ENCODE assay signal across 8 mouse cellular contexts in the genomic region with DNA sequence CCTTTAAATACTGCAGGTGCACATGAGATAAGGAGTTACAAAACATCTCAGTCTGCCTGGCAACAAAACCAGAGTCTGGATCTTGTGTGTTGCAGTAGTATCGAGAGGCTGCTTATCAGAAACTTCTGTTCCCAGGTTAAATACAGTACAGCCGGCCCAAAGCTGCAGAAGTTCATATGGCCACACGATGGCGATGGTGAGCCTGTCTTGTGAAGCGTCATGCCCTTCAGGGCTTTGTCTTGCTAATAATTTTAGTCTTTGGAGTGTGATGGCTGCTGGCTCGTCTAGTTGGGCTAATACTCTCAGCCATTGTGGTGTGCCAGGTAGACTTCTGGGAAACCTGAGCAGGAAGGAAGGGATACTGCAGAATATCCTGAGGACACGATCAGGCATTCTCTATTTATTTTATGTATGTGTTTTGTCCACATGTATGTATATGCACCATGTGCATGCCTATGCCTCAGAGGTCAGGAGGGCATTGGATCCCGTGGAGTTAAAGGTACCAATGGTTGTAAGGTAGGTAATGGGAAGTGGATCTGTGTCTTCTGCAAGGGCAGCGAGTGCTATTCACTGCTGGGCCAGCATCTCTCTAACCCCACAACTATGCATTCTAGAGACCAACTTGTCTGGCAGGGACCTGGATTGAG. TPM values are rescaled to one million over a fixed set of nuclear protein-coding genes. Genes with fewer than 3 reads are reported as not detected.
A peak's percentile ranks its signal among the peaks of the same experiment; 100 is the strongest.
DNase-seq lines count a peak whose midpoint lies in the region; ATAC-seq and TF ChIP-seq lines count a peak whose summit lies in the region.

No protein-coding gene starts in this region.

- H3K9ac ChIP-seq in heart, adult 2 months (ENCODE audit: low read depth, low read length), result no peak overlapping the region
- no peak overlapping the region for H3K9ac ChIP-seq in embryonic facial prominence, embryonic 14.5 days (ENCODE audit: low read depth, low read length)
- no peak overlapping the region for H3K9ac ChIP-seq in hindbrain, embryonic 16.5 days (ENCODE audit: low read depth, low read length)

- no peak for TF ChIP-seq POLR2A in heart, adult 2 months (IDR thresholded peaks at IDR 0.05; ENCODE audit: insufficient read depth, low read depth, low read length)
- TF ChIP-seq POLR2A in bone marrow macrophage, adult 2 months (IDR thresholded peaks at IDR 0.05; ENCODE audit: borderline replicate concordance, low read depth, low read length), result no peak

- intact Hi-C loops in heart, adult 2 months (cut with DNase I), result no loop called here
- intact Hi-C loops in heart, postnatal 25 days (cut with DNase I), result loop anchor here (10.0 kb wide), 1 partner anchor 481 kb away; no protein-coding TSS in a partner anchor

- no peaks in the 10 kb centered on the region for H3K79me2 ChIP-seq in heart, adult 2 months (replicated peaks; ENCODE audit: control insufficient read depth, insufficient read depth, low read length)

- no peak overlapping the region for H3K4me3 ChIP-seq in heart, adult 2 months
- H3K4me3 ChIP-seq in bone marrow macrophage, adult 2 months (ENCODE audit: insufficient read depth, low read length), result no peak overlapping the region
- H3K4me3 ChIP-seq in embryonic facial prominence, embryonic 14.5 days (ENCODE audit: low read depth, low read length), result no peak overlapping the region
- no peak overlapping the region for H3K4me3 ChIP-seq in hindbrain, embryonic 16.5 days (ENCODE audit: low read length)

- no peak for TF ChIP-seq EP300 in heart, adult 2 months (IDR thresholded peaks at IDR 0.05; ENCODE audit: insufficient read depth, low read depth, low read length)

- no peak overlapping the region for H3K4me2 ChIP-seq in embryonic facial prominence, embryonic 14.5 days (ENCODE audit: low read depth, low read length)
- no peak overlapping the region for H3K4me2 ChIP-seq in hindbrain, embryonic 16.5 days (ENCODE audit: low read length)

- H3K9me3 ChIP-seq in embryonic facial prominence, embryonic 14.5 days (ENCODE audit: control insufficient read depth, low read length), result no peaks in the 10 kb centered on the region
- no peaks in the 10 kb centered on the region for H3K9me3 ChIP-seq in hindbrain, embryonic 16.5 days (ENCODE audit: control insufficient read depth, low read length)

- peak; percentile 21 to 48 for DNase-seq in heart, adult 2 months
- no peak for DNase-seq in heart, postnatal 25 days (ENCODE audit: low spot score)
- DNase-seq in embryonic facial prominence, embryonic 14.5 days (ENCODE audit: low spot score), result peak; percentile 84
- DNase-seq in layer of hippocampus, postnatal 14 days (ENCODE audit: low spot score in 2 of 2), result peak; percentile 65 to 69
- DNase-seq in right cerebral cortex, postnatal 14 days, result peak; percentile 53

- H3K36me3 ChIP-seq in heart, adult 2 months (ENCODE audit: control insufficient read depth, insufficient read depth, low read length), result no peaks in the 10 kb centered on the region
- H3K36me3 ChIP-seq in embryonic facial prominence, embryonic 14.5 days (ENCODE audit: control insufficient read depth, insufficient read depth, low read length), result no peaks in the 10 kb centered on the region
- no peaks in the 10 kb centered on the region for H3K36me3 ChIP-seq in hindbrain, embryonic 16.5 days (ENCODE audit: control insufficient read depth, insufficient read depth, low read length)

- WGBS in heart, adult 2 months, result 21% methylated on average over 9 of the region's 9 CpGs
- WGBS in embryonic facial prominence, embryonic 14.5 days, result 26% methylated on average over 9 of the region's 9 CpGs
- 25% methylated on average over 9 of the region's 9 CpGs for WGBS in hindbrain, embryonic 16.5 days

- H3K4me1 ChIP-seq in heart, adult 2 months (ENCODE audit: control insufficient read depth, insufficient read depth, low read length), result no peaks in the 10 kb centered on the region
- no peaks in the 10 kb centered on the region for H3K4me1 ChIP-seq in bone marrow macrophage, adult 2 months (ENCODE audit: control insufficient read depth, insufficient read depth, low read length)
- no peaks in the 10 kb centered on the region for H3K4me1 ChIP-seq in embryonic facial prominence, embryonic 14.5 days (ENCODE audit: control insufficient read depth, insufficient read depth, low read length)
- H3K4me1 ChIP-seq in hindbrain, embryonic 16.5 days (ENCODE audit: control insufficient read depth, insufficient read depth, low read depth, low read length), result peaks cover 2% of the 10 kb centered on the region; the same call in 1 of the 2 replicates

- no peaks in the 10 kb centered on the region for H3K27me3 ChIP-seq in heart, adult 2 months (ENCODE audit: control insufficient read depth, insufficient read depth, low read length)
- no peaks in the 10 kb centered on the region; the same call in none of the 2 replicates for H3K27me3 ChIP-seq in embryonic facial prominence, embryonic 14.5 days (replicated peaks; ENCODE audit: control insufficient read depth, insufficient read depth, low read length)
- no peaks in the 10 kb centered on the region for H3K27me3 ChIP-seq in hindbrain, embryonic 16.5 days (replicated peaks; ENCODE audit: control insufficient read depth, insufficient read depth, low read length)

- ATAC-seq in embryonic facial prominence, embryonic 14.5 days (ENCODE audit: low read depth), result peak; percentile 62; the same call in 1 of the 2 replicates
- ATAC-seq in hindbrain, embryonic 16.5 days, result peak; percentile 74
- ATAC-seq in megakaryocyte-erythroid progenitor cell, adult 5-6 weeks (replicated peaks; ENCODE audit: low FRiP score, low TSS enrichment, poor library complexity, severe bottlenecking), result peak; percentile 89

- H3K27ac ChIP-seq in heart, adult 2 months, result no peak overlapping the region
- H3K27ac ChIP-seq in bone marrow macrophage, adult 2 months (ENCODE audit: insufficient read depth, low read depth, low read length), result no peak overlapping the region
- no peak overlapping the region for H3K27ac ChIP-seq in embryonic facial prominence, embryonic 14.5 days (replicated peaks; ENCODE audit: low read depth, low read length)
- no peak overlapping the region for H3K27ac ChIP-seq in hindbrain, embryonic 16.5 days (ENCODE audit: low read depth, low read length)

- TF ChIP-seq CTCF in heart, adult 2 months (IDR thresholded peaks at IDR 0.05), result peak; percentile 88
- peak; percentile 52; the same call in 1 of the 2 replicates for TF ChIP-seq CTCF in bone marrow macrophage, adult 2 months (IDR thresholded peaks at IDR 0.05; ENCODE audit: low read depth, low read length)

RNA-seq across cellular contexts. Expression of gene T, which starts 29.4 kb away (rescaled TPM):
- not detected for total RNA-seq in heart, adult 2 months (2021)
- polyA plus RNA-seq in heart, adult 2 months (2012; rRNA removed), result not detected in 2 replicates
- not detected for total RNA-seq in heart, postnatal 25 days (2021)
- polyA plus RNA-seq in bone marrow macrophage, adult 2 months (2012; ENCODE audit: insufficient read depth, insufficient read length, missing spikeins), result not detected in 2 replicates
- polyA plus RNA-seq in embryonic facial prominence, embryonic 14.5 days (2014; fragmentation: Nextera tagmentation; extraction: Ambion mirVana), result 0.24 and 0.60 TPM in 2 replicates
- polyA plus RNA-seq in hindbrain, embryonic 16.5 days (2015; fragmentation: Nextera tagmentation; extraction: Ambion mirVana), result 0.25 and 0.35 TPM in 2 replicates
- not detected for total RNA-seq in layer of hippocampus, postnatal 14 days (2021)
- total RNA-seq in megakaryocyte-erythroid progenitor cell, adult 5-6 weeks (2014; fragmentation: Nextera tagmentation), result not detected in 2 replicates
- not detected in 2 replicates for total RNA-seq in megakaryocyte-erythroid progenitor cell, adult 5-6 weeks (2017)
